Mouse (Mus musculus): ENCODE results near the gene Emp1.
A peak's percentile ranks its signal among the peaks of the same experiment; 100 is the strongest.

The Emp1 gene

GRCm38 (mm10) chr6:135405093-135405492 is 42.7 kb downstream of the Emp1 start:
- no peak for DNase-seq (ENCODE audit: extremely low read depth, insufficient read length, low spot score)

DNA sequence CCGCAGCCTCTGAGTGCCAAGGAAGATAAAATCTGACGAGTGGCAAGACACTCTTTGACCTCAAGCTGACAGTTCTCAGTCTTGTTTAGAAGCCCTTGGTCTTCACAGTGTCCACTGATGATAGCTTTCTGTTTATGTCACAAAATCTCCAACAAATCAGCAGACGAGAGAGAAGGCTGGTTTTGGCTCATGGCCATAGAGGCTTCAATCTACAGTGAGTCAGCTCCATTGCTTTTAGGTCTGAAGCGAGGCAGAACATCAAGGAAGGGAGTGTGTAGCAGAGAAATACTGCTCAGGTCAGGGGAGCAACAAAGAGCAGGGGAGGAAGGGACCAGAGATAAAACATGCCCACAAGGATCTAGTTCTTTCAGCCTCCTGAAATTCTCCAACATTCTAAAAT is 45.0 kb downstream of the Emp1 start:
- DNase-seq (ENCODE audit: extremely low read depth, insufficient read length, low spot score) = peak; percentile 53

DNA sequence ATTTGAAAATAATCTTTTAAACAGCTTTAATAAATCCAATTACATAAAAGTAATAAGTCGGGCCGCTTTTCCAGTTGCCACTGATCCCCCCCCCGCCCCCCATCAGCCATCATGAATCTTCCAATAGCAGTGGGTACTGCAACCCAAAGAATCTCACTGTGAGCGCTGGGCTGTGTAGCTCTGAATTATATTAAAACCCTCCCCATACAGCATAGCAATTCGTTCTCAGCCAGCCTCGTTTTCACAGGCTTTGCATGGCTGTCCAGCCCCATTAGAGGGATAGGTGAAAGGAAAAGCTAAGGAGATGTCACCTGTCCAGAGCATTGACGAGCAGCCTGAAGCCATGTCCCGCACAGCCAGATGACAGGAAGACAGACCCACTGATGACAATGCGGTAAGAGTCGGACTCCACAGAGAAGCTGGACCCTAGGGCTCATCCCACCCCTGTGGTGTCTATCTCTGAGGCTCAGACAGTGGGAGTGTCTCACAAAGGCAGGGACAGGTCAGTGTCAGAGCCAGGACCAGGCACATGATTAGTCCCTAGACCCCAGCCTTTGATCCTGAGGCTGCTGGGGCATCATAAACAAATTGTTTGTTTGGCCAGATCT is 49.5 kb downstream of the Emp1 start:
- DNase-seq (ENCODE audit: extremely low read depth, insufficient read length, low spot score) = no peak

GRCm38 (mm10) chr6:135412649-135413048 is 50.3 kb downstream of the Emp1 start:
- DNase-seq (ENCODE audit: extremely low read depth, insufficient read length, low spot score) = no peak

DNA sequence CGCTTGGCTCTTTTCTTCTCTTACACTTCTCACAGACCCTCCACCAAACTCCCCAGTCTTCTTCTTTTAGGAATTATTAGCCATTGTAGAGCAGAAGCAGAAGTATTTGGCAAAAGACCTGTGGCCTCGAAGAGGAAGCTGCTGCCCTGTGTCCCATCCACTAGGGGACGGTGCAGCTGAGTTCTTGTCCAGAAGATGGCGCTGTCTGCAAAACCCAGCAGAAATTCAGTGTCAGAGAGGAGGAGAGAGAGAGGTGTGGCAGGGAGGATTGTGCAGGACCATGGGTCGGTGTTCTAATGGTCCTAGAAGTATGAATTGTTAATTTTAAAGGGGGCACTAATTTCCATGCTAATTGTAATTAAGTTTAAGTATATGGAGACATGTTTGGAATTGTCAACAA is 55.1 kb downstream of the Emp1 start:
- peak; percentile 23 for DNase-seq (ENCODE audit: extremely low read depth, insufficient read length, low spot score)

DNA sequence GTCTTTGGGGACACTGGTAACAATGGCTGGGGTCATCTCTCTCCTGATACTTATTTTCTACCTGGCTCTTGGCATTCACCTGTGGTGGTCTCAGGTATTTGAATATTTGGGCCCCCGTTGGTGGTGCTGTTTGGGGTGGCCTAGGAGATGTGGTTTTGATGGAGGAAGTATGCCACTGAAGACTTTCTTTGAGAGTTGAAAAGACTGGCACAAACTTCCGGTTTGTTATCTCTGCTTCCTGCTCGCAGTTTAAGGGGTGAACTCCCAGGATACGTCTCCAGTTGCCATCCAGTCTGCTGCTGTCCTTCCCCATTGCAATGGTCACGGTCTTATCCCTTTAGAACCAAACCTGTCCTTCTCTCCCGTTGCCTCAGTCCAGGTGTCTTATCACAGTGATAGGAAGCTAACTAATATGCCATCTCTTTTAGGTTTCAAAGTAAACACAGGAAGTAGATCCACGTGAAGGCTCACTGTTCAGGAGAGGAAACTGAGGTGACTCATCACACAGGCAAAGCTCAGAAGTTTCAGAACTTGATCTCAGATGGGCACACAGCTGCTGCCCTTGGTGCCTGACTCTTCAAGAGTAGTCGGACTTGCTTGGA is 56.0 kb downstream of the Emp1 start:
- DNase-seq (ENCODE audit: extremely low read depth, insufficient read length, low spot score) = no peak

DNA sequence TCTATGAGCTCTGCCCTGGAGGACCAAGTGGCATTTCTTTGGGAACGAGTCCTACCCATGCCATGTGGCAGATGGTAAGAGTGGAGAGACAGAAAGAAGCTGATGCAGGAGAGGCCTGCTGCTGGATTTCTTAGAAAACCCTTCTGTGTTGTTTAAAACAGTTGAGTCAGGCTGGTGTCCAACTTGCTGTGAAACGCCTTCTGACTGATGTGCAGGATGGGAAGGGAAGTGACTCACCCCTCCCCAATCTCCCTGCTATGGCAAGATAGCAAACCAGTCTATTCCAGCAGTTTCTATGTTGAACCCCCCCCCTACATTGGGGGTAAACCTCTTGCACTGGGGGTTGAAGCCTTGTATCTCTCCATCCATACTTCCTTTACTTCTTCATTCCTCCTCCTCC is 65.9 kb downstream of the Emp1 start:
- DNase-seq (ENCODE audit: extremely low read depth, insufficient read length, low spot score) = no peak

DNA sequence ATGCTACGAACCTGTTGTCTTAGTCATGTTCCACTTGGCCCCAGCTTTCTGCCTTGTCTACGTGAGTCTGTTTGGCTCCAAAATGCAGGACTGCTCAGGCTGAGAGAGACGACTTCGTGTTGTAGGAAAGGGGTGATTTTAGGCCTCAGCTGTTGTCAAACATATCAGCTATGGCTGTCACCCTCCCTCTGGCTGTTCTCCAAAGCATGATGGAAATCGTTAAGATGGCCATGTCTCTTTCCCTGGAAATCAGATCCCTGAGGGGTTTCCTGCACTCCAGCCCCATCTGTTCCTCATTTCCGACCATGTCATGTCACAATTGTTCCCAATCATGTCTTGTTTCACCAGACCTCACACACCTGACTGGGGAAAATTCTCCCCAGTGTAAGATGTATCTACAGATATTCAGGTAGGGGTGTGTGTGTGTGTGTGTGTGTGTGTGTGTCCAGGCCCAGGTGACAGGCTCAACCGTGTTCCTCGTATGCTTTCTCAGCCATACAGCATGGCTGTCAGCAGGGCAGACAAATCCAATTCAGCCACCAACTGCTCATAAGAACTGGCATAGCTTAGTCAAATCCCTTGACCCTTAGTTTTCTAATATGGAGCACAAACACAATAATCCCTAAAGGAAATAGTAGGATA is 67.0 kb downstream of the Emp1 start:
- DNase-seq (ENCODE audit: extremely low read depth, insufficient read length, low spot score) = no peak

GRCm38 (mm10) chr6:135430441-135430970 is 68.2 kb downstream of the Emp1 start:
- no peak for DNase-seq (ENCODE audit: extremely low read depth, insufficient read length, low spot score)
